Mouse (Mus musculus) thymus, postnatal 36 days (tissue): ENCODE measurements around the gene Prss36.
"Not testable (repeated sequence)": the region's sequence is repeated elsewhere in the genome, so short reads cannot be mapped to it uniquely, and the experiment has no call there.

Experiments
- DNase-seq, 2 experiments: peaks; one replicate each; pipeline ENCODE4 v3.0.0; 2022; ENCODE audit warnings: mixed read lengths in 2 of 2

Gene Prss36

GRCm38 (mm10) chr7:127901772-127902171, 44.8 kb downstream of the Prss36 start:
- no peak for DNase-seq

- DNase-seq: no peak
These were observed 46.5 kb downstream of the Prss36 start for GRCm38 (mm10) chr7:127899997-127900396.

- peak; percentile 50 to 67 for DNase-seq
These were observed 48.2 kb downstream of the Prss36 start for GRCm38 (mm10) chr7:127898179-127898956.

GRCm38 (mm10) chr7:127897542-127897941, 49.0 kb downstream of the Prss36 start:
- no peak for DNase-seq

GRCm38 (mm10) chr7:127896384-127896783, 50.1 kb downstream of the Prss36 start:
- DNase-seq: peak; percentile 62 to 66

GRCm38 (mm10) chr7:127895891-127896290, 50.6 kb downstream of the Prss36 start:
- DNase-seq: not testable (repeated sequence)

GRCm38 (mm10) chr7:127895442-127895841, 51.1 kb downstream of the Prss36 start, which contains the start of the genes Gm21974 and Vkorc1:
Gene Gm21974 (minus strand): TSS chr7:127895454.
Gene Vkorc1 (minus strand): TSS chr7:127895617.
- DNase-seq: peak; percentile 88 to 91

GRCm38 (mm10) chr7:127894480-127894879, 52.0 kb downstream of the Prss36 start:
- no peak for DNase-seq

- DNase-seq: no peak
These were observed 55.7 kb downstream of the Prss36 start, which contains the start of gene Prss53 for GRCm38 (mm10) chr7:127890798-127891197. Gene Prss53 (minus strand): TSS chr7:127890970.

- no peak for DNase-seq
These were observed 57.7 kb downstream of the Prss36 start for GRCm38 (mm10) chr7:127888821-127889220.

GRCm38 (mm10) chr7:127887781-127888180, 58.7 kb downstream of the Prss36 start:
- DNase-seq: no peak

GRCm38 (mm10) chr7:127887191-127887590, 59.3 kb downstream of the Prss36 start:
- DNase-seq: no peak

- DNase-seq: no peak
These were observed 60.0 kb downstream of the Prss36 start for GRCm38 (mm10) chr7:127886551-127886950.

GRCm38 (mm10) chr7:127885951-127886350, 60.6 kb downstream of the Prss36 start:
- no peak for DNase-seq
